Comparison of ENCODE assay signal across 16 mouse cellular contexts in the genomic region with DNA sequence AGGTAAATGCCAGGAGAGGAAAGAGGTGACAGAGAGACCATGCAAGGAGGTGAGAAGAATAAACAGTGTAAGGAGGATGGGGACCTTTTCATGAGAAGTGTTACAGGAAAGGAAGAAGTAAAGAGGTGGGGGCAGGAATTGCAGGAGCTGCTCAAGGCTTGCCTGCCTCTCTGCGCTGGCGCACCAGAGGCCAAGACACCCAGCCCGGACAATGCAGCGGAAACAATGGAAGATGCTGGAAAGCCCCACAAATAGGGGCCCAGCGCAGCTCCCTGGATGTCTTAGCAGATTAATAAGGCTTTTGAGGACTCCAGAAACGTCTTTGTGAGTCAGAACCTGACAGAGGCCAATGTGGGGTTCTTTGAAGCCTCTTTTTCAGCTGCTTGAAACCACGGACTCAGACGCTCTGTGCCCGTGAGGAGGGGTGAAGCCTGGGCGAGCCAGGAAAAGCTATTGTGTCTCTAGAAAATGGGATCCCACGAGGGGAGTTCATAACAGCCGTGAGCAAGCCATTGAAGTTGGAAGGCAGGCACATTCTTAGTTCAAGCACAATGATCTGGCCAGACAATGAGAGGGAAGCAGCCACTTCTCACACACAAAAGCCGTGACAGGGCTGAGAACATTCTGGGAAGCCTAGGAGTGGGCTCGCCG.
DNase-seq lines count a peak whose midpoint lies in the region; ATAC-seq and TF ChIP-seq lines count a peak whose summit lies in the region.
"Had no signal": no experiment of that assay in that cellular context is flagged by ENCODE, and none has a peak within 500 bp of the region (broad histone marks: within the 10 kb centered on the region; RNA-seq: fewer than 3 reads in every experiment).

No protein-coding gene starts in this region.

- H3K4me1 ChIP-seq in forebrain, embryonic 10.5 days: peaks cover 31% of the 10 kb centered on the region
- H3K4me1 ChIP-seq in hindbrain, embryonic 14.5 days (replicated peaks; ENCODE audit: control insufficient read depth, insufficient read depth, low read length): peaks cover 19% of the 10 kb centered on the region
- peaks cover 7% of the 10 kb centered on the region; the same call in 1 of the 2 replicates for H3K4me1 ChIP-seq in midbrain, postnatal 0 days (ENCODE audit: insufficient read depth, low read length)
- H3K4me1 ChIP-seq: liver, embryonic 12.5 days; stomach, embryonic 15.5 days had no signal

- H3K27me3 ChIP-seq in forebrain, embryonic 10.5 days (ENCODE audit: poor library complexity, severe bottlenecking): peaks cover 24% of the 10 kb centered on the region
- H3K27me3 ChIP-seq in hindbrain, embryonic 14.5 days (ENCODE audit: control insufficient read depth, insufficient read depth, low read length): no peaks in the 10 kb centered on the region
- H3K27me3 ChIP-seq in midbrain, postnatal 0 days (ENCODE audit: insufficient read depth, low read length): no peaks in the 10 kb centered on the region
- H3K27me3 ChIP-seq: liver, embryonic 12.5 days; stomach, embryonic 15.5 days had no signal

- peak; percentile 92 for DNase-seq in ZHBTc4 (ENCODE audit: low read depth, low spot score)
- DNase-seq in forebrain, embryonic 10.5 days (ENCODE audit: extremely low spot score, low spot score): peak; percentile 23
- DNase-seq in hindbrain, embryonic 14.5 days (ENCODE audit: low spot score): no peak
- DNase-seq in midbrain, postnatal 0 days (ENCODE audit: low spot score): no peak
- no peak for DNase-seq in adrenal gland, adult (ENCODE audit: inconsistent age in 2 of 2, low spot score in 1 of 2)
- DNase-seq in left cerebral cortex, adult 11 months (ENCODE audit: low spot score): no peak
- no peak for DNase-seq in cerebellum, adult 11-12 months
- DNase-seq in heart, postnatal 14 days: no peak
- DNase-seq: cerebellum, adult 9-10 months; gastrocnemius, postnatal 10 days; kidney, adult 11 months; kidney, postnatal 4 days; right cerebral cortex, postnatal 25 days had no signal

- TF ChIP-seq CTCF in midbrain, postnatal 0 days (IDR thresholded peaks at IDR 0.05): no peak

- peak overlapping the region; percentile 72 for H3K27ac ChIP-seq in forebrain, embryonic 10.5 days
- peak overlapping the region; percentile 59 for H3K27ac ChIP-seq in hindbrain, embryonic 14.5 days
- 0 out of 2 replicates have a peak overlapping the region, but pooled peaks have one; percentile 6 for H3K27ac ChIP-seq in midbrain, postnatal 0 days (ENCODE audit: low read depth, low read length)
- H3K27ac ChIP-seq: liver, embryonic 12.5 days; stomach, embryonic 15.5 days had no signal

- no peak overlapping the region; the same call in 1 of the 2 replicates for H3K4me3 ChIP-seq in forebrain, embryonic 10.5 days
- H3K4me3 ChIP-seq in hindbrain, embryonic 14.5 days (replicated peaks; ENCODE audit: low read length): no peak overlapping the region
- H3K4me3 ChIP-seq in midbrain, postnatal 0 days (ENCODE audit: low read depth, low read length): no peak overlapping the region
- H3K4me3 ChIP-seq: liver, embryonic 12.5 days; stomach, embryonic 15.5 days had no signal

- H3K9me3 ChIP-seq in forebrain, embryonic 10.5 days: no peaks in the 10 kb centered on the region
- H3K9me3 ChIP-seq in hindbrain, embryonic 14.5 days (ENCODE audit: control insufficient read depth, low read length): no peaks in the 10 kb centered on the region
- no peaks in the 10 kb centered on the region for H3K9me3 ChIP-seq in midbrain, postnatal 0 days (ENCODE audit: low read length)
- H3K9me3 ChIP-seq: liver, embryonic 12.5 days; stomach, embryonic 15.5 days had no signal

- peak overlapping the region; percentile 32 for H3K4me2 ChIP-seq in hindbrain, embryonic 14.5 days (replicated peaks)
- H3K4me2 ChIP-seq in midbrain, postnatal 0 days (ENCODE audit: low read depth, low read length, poor library complexity, severe bottlenecking): no peak overlapping the region
- H3K4me2 ChIP-seq: liver, embryonic 12.5 days; stomach, embryonic 15.5 days had no signal

- intact Hi-C loops in heart, postnatal 14 days (cut with DNase I): no loop called here

- WGBS in forebrain, embryonic 10.5 days: 38% methylated on average over 15 of the region's 15 CpGs
- WGBS in hindbrain, embryonic 14.5 days: 18% methylated on average over 15 of the region's 15 CpGs
- 18% methylated on average over 15 of the region's 15 CpGs for WGBS in midbrain, postnatal 0 days

- peak overlapping the region; percentile 39 for H3K9ac ChIP-seq in hindbrain, embryonic 14.5 days
- H3K9ac ChIP-seq in midbrain, postnatal 0 days (replicated peaks; ENCODE audit: low read length, poor library complexity, severe bottlenecking): no peak overlapping the region
- H3K9ac ChIP-seq: liver, embryonic 12.5 days; stomach, embryonic 15.5 days had no signal

- no peaks in the 10 kb centered on the region for H3K36me3 ChIP-seq in forebrain, embryonic 10.5 days (replicated peaks)
- H3K36me3 ChIP-seq in hindbrain, embryonic 14.5 days (replicated peaks; ENCODE audit: control insufficient read depth, insufficient read depth): no peaks in the 10 kb centered on the region
- H3K36me3 ChIP-seq in midbrain, postnatal 0 days (ENCODE audit: insufficient read depth, low read length): no peaks in the 10 kb centered on the region; the same call in 1 of the 2 replicates
- H3K36me3 ChIP-seq: liver, embryonic 12.5 days; stomach, embryonic 15.5 days had no signal

- ATAC-seq in hindbrain, embryonic 14.5 days (ENCODE audit: low FRiP score): peak; percentile 36; the same call in 1 of the 2 replicates
- ATAC-seq in midbrain, postnatal 0 days (ENCODE audit: low FRiP score): 0 out of 2 replicates have a peak, but pooled peaks have one; percentile 35
- ATAC-seq: liver, embryonic 12.5 days; Patski had no signal

Comparison
In these comparisons a context has a peak if more than half of its experiments do, and no peak if none do; other contexts are left out.
1. DNase-seq: peak in ZHBTc4 (single experiment) and forebrain, embryonic 10.5 days (single experiment); none in hindbrain, embryonic 14.5 days (single experiment), midbrain, postnatal 0 days (single experiment), adrenal gland, adult (0 of 2), left cerebral cortex, adult 11 months (single experiment), cerebellum, adult 11-12 months (single experiment) and heart, postnatal 14 days (0 of 2).
2. H3K27ac ChIP-seq: peak in every context shown above with its lines; median percentile 72 in forebrain, embryonic 10.5 days; 59 in hindbrain, embryonic 14.5 days; 6 in midbrain, postnatal 0 days.